Mouse (Mus musculus) embryonic fibroblast, embryonic 13.5 days (primary cell): ENCODE results near the gene Tesk2.

Source experiments
- CTCF ChIP-seq: IDR thresholded peaks from 2 replicates; pipeline ENCODE4 v1.5.1; 2011; ENCODE audit warnings: mild to moderate bottlenecking, control low read depth, low read length, moderate library complexity, borderline replicate concordance; ENCODE audit not compliant: insufficient read depth
- POLR2A ChIP-seq: IDR thresholded peaks from 2 replicates; pipeline ENCODE4 v1.6.1; 2011; ENCODE audit warnings: low read depth, mild to moderate bottlenecking, control low read depth, low read length, moderate library complexity

DNA sequence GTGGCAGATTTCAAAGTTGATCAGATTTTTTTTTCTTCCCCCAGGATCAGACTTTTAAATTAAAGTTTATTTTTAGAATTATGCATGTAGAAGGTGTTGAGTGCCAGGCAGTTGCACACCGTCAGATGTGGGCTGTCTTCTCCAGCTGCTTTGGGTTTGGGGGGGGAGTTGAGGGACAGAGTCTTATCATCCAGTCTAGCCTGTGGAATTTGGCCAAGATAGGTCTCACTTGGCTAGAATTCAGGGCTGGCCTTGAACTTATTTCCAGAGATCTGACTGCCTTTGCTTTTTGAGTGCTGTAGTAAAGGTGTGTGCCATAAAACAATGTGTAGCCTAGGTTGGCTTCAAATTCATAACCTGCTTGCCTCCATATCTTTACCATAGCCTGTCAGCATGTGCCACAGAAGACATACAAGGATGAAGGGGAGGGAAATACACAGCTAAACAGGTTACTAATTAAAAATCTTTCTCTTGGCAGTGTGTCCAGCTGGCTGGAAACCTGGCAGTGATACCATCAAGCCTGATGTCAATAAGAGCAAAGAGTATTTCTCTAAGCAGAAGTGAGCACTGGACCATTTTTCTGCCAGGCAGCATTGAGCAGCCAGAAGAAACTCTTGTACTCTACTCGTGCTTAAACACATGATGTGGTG is 21.9 kb upstream of the Tesk2 start:
- no peak for TF ChIP-seq CTCF
- TF ChIP-seq POLR2A: no peak
